Mouse (Mus musculus) stomach, embryonic 14.5 days (tissue): ENCODE measurements around the gene Mta3. TPM values are rescaled to one million over a fixed set of nuclear protein-coding genes. Genes with fewer than 3 reads are reported as not detected.

Source experiments
- ATAC-seq: fragments of 200-750 bp; cut with Nextera tagmentation; 2 replicates; pipeline ENCODE4 v1.8.0; 2017; ENCODE audit warnings: low read depth, moderate TSS enrichment; ENCODE audit not compliant: insufficient number of reproducible peaks, insufficient read depth, low FRiP score
- H3K27ac ChIP-seq: fragments of 300-500 bp; sonication (generic); 2 replicates; pipeline ENCODE4 v1.5.1; 2014; ENCODE audit warnings: mild to moderate bottlenecking, low read length, moderate library complexity, mixed read lengths
- H3K27me3 ChIP-seq: fragments of 300-500 bp; sonication (generic); 2 replicates; pipeline ENCODE4 v1.6.1; 2014; ENCODE audit warnings: low read length, control low read depth, mixed read lengths; ENCODE audit not compliant: control insufficient read depth, insufficient read depth
- H3K36me3 ChIP-seq: fragments of 300-500 bp; sonication (generic); 2 replicates; pipeline ENCODE4 v1.6.1; 2014; ENCODE audit warnings: mild to moderate bottlenecking, control low read depth, low read length, moderate library complexity, mixed read lengths; ENCODE audit not compliant: control insufficient read depth, insufficient read depth
- H3K4me1 ChIP-seq: fragments of 300-500 bp; sonication (generic); 2 replicates; pipeline ENCODE4 v1.6.1; 2014; ENCODE audit warnings: low read length, control low read depth, mixed read lengths; ENCODE audit not compliant: control insufficient read depth, insufficient read depth
- H3K4me2 ChIP-seq: fragments of 300-500 bp; sonication (generic); replicated peaks from 2 replicates; pipeline ENCODE4 v1.6.1; 2014; ENCODE audit warnings: low read depth, low read length, control low read depth
- H3K4me3 ChIP-seq: fragments of 300-500 bp; sonication (generic); 2 replicates; pipeline ENCODE4 v1.5.1; 2014; ENCODE audit warnings: low read depth, low read length, control low read depth
- H3K9ac ChIP-seq: fragments of 300-500 bp; sonication (generic); replicated peaks from 2 replicates; pipeline ENCODE4 v1.6.1; 2014; ENCODE audit warnings: low read depth, mild to moderate bottlenecking, control low read depth, low read length, moderate library complexity, mixed read lengths
- H3K9me3 ChIP-seq: fragments of 300-500 bp; sonication (generic); 2 replicates; pipeline ENCODE4 v1.6.1; 2016; ENCODE audit warnings: low read depth, low read length, control low read depth; ENCODE audit not compliant: control insufficient read depth
- WGBS: fragments of 180-500 bp; shearing (Covaris S2); extraction: QIAGEN DNeasy Blood & Tissue Kit; methylation state at CpG from one replicate; pipeline ENCODE4 v1.1.7; 2014; 5-methylcytosine and 5-hydroxymethylcytosine counted together
- polyA plus RNA-seq: library from polyadenylated mRNA; unstranded; fragments of >200 nt; fragmentation: Nextera tagmentation; extraction: Ambion mirVana; gene quantifications from 2 replicates; pipeline ENCODE4 v1.2.1, GENCODE M21; 2014

The Mta3 gene
- polyA plus RNA-seq, 1 experiment from 2014 or later, result 38.1 TPM

GRCm38 (mm10) chr17:83812200-83812944 is 106.4 kb downstream of the Mta3 start:
- no peaks in the 10 kb centered on the region for H3K27me3 ChIP-seq
- H3K27ac ChIP-seq, result no peak overlapping the region
- H3K4me1 ChIP-seq, result no peaks in the 10 kb centered on the region
- H3K4me2 ChIP-seq, result no peak overlapping the region
- peaks cover 7% of the 10 kb centered on the region; the same call in 1 of the 2 replicates for H3K36me3 ChIP-seq
- H3K9ac ChIP-seq, result no peak overlapping the region
- 93% methylated on average over 17 of the region's 17 CpGs for WGBS
- no peak overlapping the region for H3K4me3 ChIP-seq
- no peak for ATAC-seq
- no peaks in the 10 kb centered on the region for H3K9me3 ChIP-seq

GRCm38 (mm10) chr17:83813050-83813449 is 107.1 kb downstream of the Mta3 start:
- Histone ChIP-seq H3K4me2 (no peak overlapping the region), H3K27ac (no peak overlapping the region), H3K9ac (no peak overlapping the region), H3K4me1 (no peaks in the 10 kb centered on the region), H3K9me3 (no peaks in the 10 kb centered on the region), H3K36me3 (peaks cover 7% of the 10 kb centered on the region; the same call in 1 of the 2 replicates), H3K4me3 (no peak overlapping the region), H3K27me3 (no peaks in the 10 kb centered on the region)
- WGBS, result 91% methylated on average over 4 of the region's 4 CpGs
- no peak for ATAC-seq

- ATAC-seq, result no peak
- H3K27ac ChIP-seq, result no peak overlapping the region
- no peaks in the 10 kb centered on the region for H3K4me1 ChIP-seq
- 79% methylated on average over 7 of the region's 7 CpGs for WGBS
- H3K4me2 ChIP-seq, result no peak overlapping the region
- H3K4me3 ChIP-seq, result no peak overlapping the region
- H3K9me3 ChIP-seq, result no peaks in the 10 kb centered on the region
- H3K36me3 ChIP-seq, result no peaks in the 10 kb centered on the region
- no peak overlapping the region for H3K9ac ChIP-seq
- no peaks in the 10 kb centered on the region for H3K27me3 ChIP-seq
These were observed 111.0 kb downstream of the Mta3 start for GRCm38 (mm10) chr17:83816996-83817395.

GRCm38 (mm10) chr17:83819503-83819902 is 113.5 kb downstream of the Mta3 start:
- Histone ChIP-seq H3K9ac (no peak overlapping the region), H3K36me3 (no peaks in the 10 kb centered on the region), H3K4me1 (0 out of 2 replicates have a peak, but pooled peaks cover 3% of the 10 kb centered on the region), H3K9me3 (no peaks in the 10 kb centered on the region), H3K27ac (no peak overlapping the region), H3K4me3 (no peak overlapping the region), H3K4me2 (no peak overlapping the region), H3K27me3 (no peaks in the 10 kb centered on the region)
- ATAC-seq, result no peak
- WGBS, result 73% methylated on average over 8 of the region's 8 CpGs

GRCm38 (mm10) chr17:83820701-83821100 is 114.7 kb downstream of the Mta3 start:
- H3K9me3 ChIP-seq, result no peaks in the 10 kb centered on the region
- WGBS, result 79% methylated on average over 5 of the region's 5 CpGs
- H3K27me3 ChIP-seq, result no peaks in the 10 kb centered on the region
- no peak for ATAC-seq
- no peak overlapping the region for H3K27ac ChIP-seq
- no peaks in the 10 kb centered on the region for H3K36me3 ChIP-seq
- 0 out of 2 replicates have a peak, but pooled peaks cover 3% of the 10 kb centered on the region for H3K4me1 ChIP-seq
- no peak overlapping the region for H3K4me2 ChIP-seq
- H3K9ac ChIP-seq, result no peak overlapping the region
- no peak overlapping the region for H3K4me3 ChIP-seq

- H3K9me3 ChIP-seq, result no peaks in the 10 kb centered on the region
- H3K4me2 ChIP-seq, result no peak overlapping the region
- WGBS, result 82% methylated on average over 3 of the region's 3 CpGs
- ATAC-seq, result no peak
- H3K36me3 ChIP-seq, result no peaks in the 10 kb centered on the region
- H3K4me3 ChIP-seq, result no peak overlapping the region
- no peak overlapping the region for H3K27ac ChIP-seq
- 0 out of 2 replicates have a peak, but pooled peaks cover 3% of the 10 kb centered on the region for H3K4me1 ChIP-seq
- no peak overlapping the region for H3K9ac ChIP-seq
- no peaks in the 10 kb centered on the region for H3K27me3 ChIP-seq
These were observed 115.9 kb downstream of the Mta3 start for GRCm38 (mm10) chr17:83821876-83822275.

- whole genome bisulfite sequencing, result 92% methylated on average over 7 of the region's 7 CpGs
- H3K27me3 ChIP-seq, result no peaks in the 10 kb centered on the region
- no peaks in the 10 kb centered on the region for H3K36me3 ChIP-seq
- no peak overlapping the region for H3K4me3 ChIP-seq
- H3K9me3 ChIP-seq, result no peaks in the 10 kb centered on the region
- no peak overlapping the region for H3K9ac ChIP-seq
- no peak overlapping the region for H3K27ac ChIP-seq
- no peak for ATAC-seq
- H3K4me2 ChIP-seq, result no peak overlapping the region
- 0 out of 2 replicates have a peak, but pooled peaks cover 3% of the 10 kb centered on the region for H3K4me1 ChIP-seq
These were observed 117.9 kb downstream of the Mta3 start for GRCm38 (mm10) chr17:83823835-83824234.

GRCm38 (mm10) chr17:83829356-83829755 is 123.4 kb downstream of the Mta3 start:
- WGBS, result 53% methylated on average over 3 of the region's 3 CpGs
- Histone ChIP-seq H3K4me3 (no peak overlapping the region), H3K36me3 (no peaks in the 10 kb centered on the region), H3K4me2 (no peak overlapping the region), H3K9me3 (no peaks in the 10 kb centered on the region), H3K9ac (no peak overlapping the region), H3K4me1 (no peaks in the 10 kb centered on the region), H3K27ac (no peak overlapping the region), H3K27me3 (no peaks in the 10 kb centered on the region)
- ATAC-seq, result no peak
